Mouse (Mus musculus) common myeloid progenitor, adult 5-6 weeks (primary cell): ENCODE results near the gene Heatr3. TPM values are rescaled to one million over a fixed set of nuclear protein-coding genes. Genes with fewer than 3 reads are reported as not detected.

Experiments
- ATAC-seq: replicated peaks from 2 replicates; pipeline ENCODE4 v1.8.0; 2016; ENCODE audit warnings: low read depth, mild to moderate bottlenecking, moderate TSS enrichment, inconsistent platforms; ENCODE audit not compliant: poor library complexity, severe bottlenecking
- total RNA-seq: library from RNA; stranded (forward); fragments of 200-1000, 187-1606 nt; gene quantifications from 2 replicates; pipeline ENCODE4 v1.2.3, GENCODE M21; 2017

Gene Heatr3
- 55.4 and 58.3 TPM in 2 replicates for total RNA-seq

DNA sequence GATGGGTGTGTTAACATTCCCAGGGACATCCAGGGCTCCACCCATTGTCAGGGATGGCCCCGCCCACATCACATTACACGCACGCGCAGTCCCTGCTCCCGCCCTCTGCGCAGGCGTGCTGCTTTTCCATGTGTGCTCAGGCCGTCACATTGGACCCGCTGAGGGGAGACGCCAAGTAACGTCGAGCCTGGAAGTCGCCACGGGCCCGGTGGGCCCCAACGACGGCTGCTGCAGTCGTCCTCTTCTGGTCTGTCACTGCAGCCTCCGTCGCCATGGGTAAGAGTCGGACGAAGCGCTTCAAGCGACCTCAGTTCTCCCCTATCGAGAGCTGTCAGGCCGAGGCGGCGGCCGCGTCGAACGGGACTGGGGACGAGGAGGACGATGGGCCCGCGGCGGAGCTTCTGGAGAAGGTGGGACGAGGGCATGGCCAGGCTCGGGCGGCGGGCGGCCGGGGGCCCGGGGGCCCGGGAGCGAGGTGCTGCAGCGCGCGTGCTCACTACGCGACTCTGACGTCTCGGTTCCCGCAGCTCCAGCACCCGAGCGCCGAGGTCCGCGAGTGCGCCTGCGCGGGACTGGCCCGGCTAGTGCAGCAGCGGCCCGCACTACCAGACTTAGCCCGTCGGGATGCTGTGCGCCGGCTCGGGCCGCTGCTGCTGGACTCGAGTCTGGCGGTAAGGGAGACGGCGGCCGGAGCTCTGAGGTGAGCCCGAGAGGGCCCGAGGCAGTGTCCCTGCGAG lies at the start of gene Heatr3:
TSS of gene Heatr3 (plus strand) at position 108 of the 737 bp plus-strand sequence.
- ATAC-seq, result peak; percentile 94

DNA sequence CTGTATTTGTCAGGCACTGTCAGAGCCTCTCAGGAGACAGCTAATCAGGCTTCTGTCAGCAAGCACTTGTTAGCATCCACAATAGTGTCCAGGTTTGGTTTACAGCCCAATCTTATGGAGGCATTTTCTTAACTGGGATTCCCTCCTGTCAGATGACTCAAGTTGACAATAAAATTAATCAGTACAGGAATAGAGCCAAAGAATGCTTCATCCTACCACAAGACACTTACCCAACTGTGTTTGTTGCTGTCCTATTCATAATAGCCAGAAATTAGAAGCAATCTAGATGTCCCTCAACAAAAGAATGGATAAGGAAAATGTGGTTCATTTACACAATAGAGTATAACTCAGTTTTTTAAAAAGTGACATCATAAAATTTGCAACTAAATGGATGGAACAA lies 49.6 kb upstream of the Heatr3 start:
- ATAC-seq, result no peak

DNA sequence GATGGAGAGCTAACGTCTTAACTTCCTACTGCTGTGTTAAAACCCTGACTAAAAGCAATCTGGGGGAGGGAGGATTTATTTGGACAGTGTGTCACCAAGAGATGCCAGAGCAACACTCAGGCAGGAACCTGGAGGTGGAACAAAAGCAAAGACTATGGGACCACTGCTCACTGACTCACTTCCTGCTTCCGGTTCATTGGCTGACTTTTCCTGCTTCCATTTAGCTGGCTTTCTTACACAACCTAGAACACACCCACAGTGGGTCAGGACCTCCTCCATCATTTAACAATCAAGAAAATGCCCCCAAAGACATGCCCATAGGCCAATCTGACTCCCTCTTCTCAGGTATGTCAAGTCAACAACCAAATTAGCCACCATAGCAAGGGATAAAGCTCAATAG lies 46.0 kb upstream of the Heatr3 start:
- ATAC-seq, result no peak

DNA sequence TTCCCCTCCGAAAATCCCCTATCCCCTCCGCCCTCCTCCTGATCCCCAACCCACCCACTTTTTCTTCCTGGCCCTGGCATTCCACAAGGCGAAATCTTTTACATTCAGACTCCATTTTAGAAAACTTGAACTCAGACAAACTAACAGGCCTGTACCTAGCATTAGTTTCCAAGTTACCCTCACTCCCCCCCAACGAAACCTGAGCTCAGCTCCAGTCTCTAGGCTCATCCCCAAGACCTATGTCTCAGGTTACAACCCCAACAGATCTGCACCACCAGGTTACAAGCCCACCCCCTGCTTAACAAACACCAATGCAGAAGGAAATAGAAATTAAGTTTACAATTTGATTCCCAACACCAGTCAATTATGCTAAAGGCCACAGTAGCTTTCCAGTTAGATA lies 44.3 kb upstream of the Heatr3 start:
- no peak for ATAC-seq

DNA sequence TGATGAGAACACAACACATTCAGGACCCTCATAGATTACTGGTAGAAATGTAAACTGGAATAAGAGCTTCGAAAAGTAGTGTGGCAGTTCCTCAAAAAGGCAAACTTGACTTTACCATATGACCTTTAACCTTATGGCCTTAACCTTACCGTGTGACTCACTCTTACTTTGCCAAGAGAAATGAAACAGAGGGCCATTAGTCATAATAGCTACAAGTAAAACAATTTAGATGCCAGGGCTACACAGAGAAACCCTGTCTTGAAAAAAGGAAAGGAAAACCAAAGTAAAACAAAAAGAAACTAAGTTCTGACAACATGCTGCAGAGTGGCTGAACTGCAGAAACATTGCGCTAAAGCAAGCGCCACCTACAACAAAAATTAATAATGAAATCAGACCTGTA lies 38.8 kb upstream of the Heatr3 start:
- ATAC-seq, result no peak

DNA sequence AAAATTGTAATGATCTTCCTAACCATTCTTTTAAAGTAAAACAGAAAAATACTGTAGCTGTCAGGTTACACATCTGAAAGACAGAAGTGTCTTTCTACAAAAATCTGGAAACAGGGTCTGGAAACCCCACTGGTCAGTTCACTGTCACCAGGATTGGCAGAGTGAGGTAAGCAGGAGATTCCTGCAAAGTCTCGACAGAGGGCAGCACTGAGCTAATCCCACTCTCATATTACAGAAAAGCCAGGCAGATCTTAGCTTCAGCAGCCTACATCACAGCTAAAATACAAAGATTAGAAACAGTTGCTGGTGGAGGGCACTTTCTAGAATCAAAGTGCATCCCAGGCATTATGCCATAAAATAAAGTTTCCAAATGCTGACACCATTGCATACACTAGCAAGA lies 38.1 kb upstream of the Heatr3 start:
- peak; percentile 84 for ATAC-seq

DNA sequence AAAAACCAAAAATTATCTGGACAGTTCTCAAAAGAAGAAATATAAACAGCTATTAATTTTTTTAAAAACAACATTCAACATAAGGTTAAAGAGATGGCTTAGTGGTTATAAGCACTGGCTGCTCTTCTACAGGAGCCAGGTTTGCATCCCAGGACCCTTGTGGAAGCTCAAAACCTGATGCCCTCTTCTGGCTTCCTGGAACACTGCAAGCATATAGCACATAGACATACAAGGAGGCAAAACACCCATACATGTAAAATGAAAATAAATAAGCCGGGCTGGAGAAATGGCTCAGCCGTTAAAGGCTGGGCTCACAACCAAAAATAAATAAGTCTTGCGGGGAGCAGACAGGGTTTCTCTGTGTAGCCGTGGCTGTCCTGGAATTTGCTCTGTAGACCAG lies 28.4 kb upstream of the Heatr3 start:
- no peak for ATAC-seq

DNA sequence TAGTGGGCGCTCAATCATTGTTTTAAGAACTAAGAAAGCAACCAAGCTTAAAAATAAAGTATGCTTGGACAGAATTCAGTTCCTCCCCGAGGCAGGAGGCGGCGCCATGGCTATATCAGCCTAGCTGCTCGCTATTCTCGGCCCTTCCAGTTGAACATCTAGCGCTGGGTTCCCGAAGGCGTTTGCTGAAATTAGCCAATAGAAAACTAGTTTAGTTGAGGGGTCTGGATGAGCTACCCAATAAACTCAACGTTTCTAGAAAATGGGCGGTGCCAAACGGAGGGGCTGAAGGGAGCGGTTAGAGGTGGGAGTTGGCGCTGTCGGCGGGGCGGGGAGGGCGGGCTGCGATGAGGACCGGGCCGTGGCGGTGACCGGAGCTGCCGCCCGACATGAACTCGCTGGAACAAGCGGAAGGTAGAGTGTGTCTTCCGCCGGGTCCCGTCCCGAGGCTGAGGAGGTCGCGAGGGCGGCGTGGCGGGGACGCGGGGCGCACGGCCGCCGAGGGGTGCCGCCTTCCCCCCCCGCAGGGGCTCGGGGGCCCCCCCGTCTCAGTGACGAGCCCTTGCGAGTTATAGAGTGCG lies 19.1 kb upstream of the Heatr3 start, which contains the start of gene Cnep1r1:
TSS of gene Cnep1r1 (plus strand) at position 314 of the 581 bp plus-strand sequence.
- peak; percentile 100 for ATAC-seq

GRCm38 (mm10) chr8:88119076-88119475 lies 18.6 kb upstream of the Heatr3 start:
- peak; percentile 31; the same call in 1 of the 2 replicates for ATAC-seq

DNA sequence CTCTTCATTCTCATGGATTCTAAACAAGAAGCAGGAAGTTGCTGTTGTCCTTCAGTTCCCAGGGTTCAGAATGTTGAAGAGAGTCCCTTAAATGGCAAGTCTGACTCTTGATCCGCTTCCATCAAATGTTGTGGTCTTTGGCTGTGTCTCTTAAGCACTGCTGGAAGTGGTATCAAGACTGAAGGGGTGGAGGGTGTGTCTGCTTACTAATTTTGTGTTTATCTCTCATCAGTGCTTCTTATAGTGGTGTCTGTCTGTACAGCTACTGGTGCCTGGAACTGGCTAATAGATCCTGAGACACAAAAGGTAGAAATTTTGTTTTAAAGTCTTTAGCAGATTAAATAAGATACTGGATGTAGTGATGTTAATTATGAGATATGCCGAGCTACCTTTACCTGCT lies 12.8 kb upstream of the Heatr3 start:
- no peak for ATAC-seq

- no peak for ATAC-seq
Measured at GRCm38 (mm10) chr8:88129397-88129796, 8.3 kb upstream of the Heatr3 start.

DNA sequence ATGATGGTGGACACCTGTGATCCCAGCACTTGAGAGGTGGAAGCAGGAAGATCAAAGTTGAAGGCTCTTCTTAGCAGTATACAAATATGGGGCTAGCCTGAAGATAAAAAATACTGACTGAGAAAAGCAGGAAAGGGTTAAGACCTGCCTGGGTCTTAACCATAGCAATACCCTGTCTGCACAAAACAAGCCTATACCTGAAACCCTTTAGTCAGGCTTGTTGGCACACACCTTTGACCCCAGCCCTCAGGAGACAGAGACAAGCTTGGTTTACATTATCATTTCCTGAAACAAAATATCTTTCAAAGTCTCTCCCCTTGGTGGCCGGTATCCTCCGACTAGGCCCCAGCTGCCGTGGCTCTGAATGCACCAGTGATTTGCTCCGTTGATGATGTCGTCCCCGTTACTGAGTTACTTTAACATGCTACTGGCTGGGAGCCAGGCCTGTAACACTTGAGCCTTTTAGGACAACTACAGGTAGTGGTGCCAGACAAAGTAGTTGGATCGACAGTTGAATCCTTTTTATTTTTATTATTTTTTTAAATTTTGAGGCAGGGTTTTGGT lies 6.8 kb upstream of the Heatr3 start:
- ATAC-seq, result no peak

DNA sequence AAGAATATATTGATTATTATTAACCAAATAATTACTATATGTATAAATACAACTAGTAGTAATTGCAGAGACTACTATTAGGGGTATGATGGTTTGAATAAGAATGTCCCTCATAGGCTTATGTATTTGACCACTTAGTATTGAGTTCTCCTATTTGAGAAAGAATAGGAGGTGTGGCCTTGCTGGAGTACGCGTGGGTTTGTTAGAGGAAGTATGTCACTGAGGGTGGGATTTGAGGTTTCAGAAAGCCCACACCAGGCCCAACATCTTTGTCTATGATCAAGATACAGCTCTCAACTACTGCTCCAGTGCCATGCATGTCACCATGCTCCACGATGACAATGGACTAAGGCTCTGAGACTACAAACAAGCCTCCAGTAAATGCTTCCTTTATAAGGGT lies 1.6 kb downstream of the Heatr3 start:
- ATAC-seq, result peak; percentile 39

DNA sequence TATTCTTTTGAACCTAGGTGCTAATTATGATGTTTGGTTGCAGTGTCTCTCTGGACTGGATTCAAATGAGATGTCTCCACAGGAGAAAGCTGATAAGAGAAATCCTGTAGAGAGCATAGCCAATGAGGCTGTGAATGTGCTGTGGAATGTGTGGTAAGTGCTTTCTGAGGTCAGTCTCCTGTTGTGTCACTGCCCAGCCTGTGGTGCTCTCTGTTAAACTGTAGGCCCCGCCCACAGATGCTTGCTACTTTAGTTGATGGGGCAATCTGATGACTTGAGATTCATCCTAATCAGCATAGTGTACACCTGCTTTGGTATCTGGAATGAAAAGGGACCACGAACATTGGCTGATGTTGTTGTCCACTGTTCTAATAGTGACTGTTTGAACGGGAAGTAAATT lies 4.0 kb downstream of the Heatr3 start:
- ATAC-seq, result no peak

DNA sequence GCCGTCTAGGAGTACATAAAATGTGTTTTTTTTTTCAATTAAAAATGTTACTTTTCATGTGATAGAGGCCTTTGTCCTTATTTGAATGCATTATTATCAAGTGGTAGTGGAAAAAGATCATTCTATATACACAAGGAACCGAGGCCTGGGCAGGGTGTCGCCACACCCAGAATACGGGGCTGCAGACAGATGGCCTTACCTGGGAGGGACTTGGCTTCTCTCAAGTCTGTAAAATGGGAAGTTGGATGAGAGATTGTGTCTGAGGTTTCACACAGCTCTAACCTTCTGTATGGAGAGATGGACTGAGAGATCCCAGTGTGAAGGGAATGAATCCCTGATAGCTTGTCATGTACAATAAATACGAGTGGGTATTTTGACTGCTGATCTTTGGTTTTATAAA lies 6.4 kb downstream of the Heatr3 start:
- no peak for ATAC-seq

DNA sequence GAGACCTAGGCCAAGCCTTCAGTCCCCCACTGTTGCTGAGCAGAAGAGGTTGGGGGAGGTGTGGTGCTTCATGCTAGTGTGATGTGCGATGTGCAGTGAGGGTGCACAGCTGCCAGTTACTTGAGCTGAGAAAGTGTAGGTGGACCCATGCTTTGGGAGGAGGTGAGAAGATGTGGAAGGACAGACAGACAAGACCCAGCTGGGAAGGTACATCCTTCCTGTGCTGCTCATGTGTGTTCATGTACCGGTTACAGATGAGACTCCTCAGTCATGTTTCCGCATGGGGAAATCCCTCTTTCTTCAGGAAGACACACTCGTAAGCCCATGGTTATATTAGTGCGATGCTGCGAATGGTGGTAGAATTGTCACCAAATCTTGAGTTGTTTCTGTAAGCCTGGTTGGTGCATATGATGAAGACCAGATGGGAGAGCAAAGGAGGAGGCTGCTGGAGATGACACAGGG lies 13.3 kb downstream of the Heatr3 start:
- no peak for ATAC-seq

GRCm38 (mm10) chr8:88160237-88160995 lies 22.8 kb downstream of the Heatr3 start:
- ATAC-seq, result no peak

DNA sequence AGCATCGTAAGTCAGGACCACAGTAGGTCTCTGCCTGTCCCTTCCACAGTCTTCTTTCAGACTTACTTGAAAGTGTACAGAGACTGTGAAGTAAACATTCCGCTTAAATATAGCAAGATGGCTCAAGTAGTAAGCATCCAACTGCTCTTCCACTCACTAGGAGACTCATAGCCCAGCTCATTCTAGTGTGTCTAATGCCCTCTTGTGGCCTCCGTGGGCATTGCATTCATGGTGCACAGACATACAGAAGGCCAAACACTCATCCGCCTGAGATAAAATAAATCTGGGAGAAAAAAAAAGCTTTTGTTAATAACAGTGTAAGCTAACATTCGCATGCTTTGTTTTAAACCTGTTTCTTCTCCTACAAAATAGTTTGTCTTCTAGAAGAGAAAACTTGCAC lies 23.8 kb downstream of the Heatr3 start:
- ATAC-seq, result peak; percentile 81

GRCm38 (mm10) chr8:88175264-88175663 lies 37.6 kb downstream of the Heatr3 start:
- no peak; the same call in 1 of the 2 replicates for ATAC-seq

DNA sequence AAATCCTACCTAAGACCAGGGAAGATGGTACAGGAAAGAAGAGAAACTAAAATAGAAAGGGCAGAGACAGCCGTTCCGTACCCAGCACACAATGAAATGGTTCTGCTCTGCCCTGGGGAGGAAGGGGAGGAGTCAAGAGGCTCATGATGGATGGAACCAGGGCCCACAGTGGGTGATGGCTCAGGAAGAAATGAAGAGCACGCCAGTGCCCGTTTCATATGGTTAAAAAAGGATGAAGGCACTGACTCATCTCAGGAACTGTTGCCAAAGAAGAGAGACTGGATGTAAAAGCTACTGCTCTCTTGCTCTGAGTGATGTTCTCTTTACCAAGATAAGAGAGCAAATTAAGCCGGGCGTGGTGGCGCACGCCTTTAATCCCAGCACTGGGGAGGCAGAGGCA lies 39.6 kb downstream of the Heatr3 start:
- ATAC-seq, result no peak

DNA sequence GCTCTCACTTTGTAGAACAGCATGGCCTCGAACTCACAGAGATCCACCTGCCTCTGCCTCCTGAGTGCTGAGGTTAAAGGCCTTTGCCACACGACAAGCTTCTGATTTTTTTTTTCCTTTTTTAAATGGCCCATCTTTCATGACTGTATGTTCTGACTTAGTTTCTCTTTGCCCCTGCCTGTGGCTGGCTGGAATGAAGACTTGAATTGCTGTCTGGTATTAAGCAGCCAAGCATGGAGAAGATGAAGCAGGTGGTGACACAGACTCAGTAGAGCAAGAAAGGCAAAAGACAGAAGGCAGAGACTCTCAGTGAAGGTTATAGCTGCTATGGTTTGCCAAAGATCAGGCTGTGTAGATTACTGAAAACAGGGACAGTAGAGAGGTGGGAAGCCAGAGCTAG lies 45.5 kb downstream of the Heatr3 start:
- no peak for ATAC-seq
